Mouse (Mus musculus) intestine, embryonic 14.5 days (tissue): ENCODE results near the gene Ndufa8. TPM values are rescaled to one million over a fixed set of nuclear protein-coding genes. Genes with fewer than 3 reads are reported as not detected.

Source experiments
- ATAC-seq: fragments of 200-750 bp; cut with Nextera tagmentation; replicated peaks from 2 replicates; pipeline ENCODE4 v1.8.0; 2017; ENCODE audit warnings: low read depth, moderate number of reproducible peaks, moderate TSS enrichment, moderate library complexity; ENCODE audit not compliant: low FRiP score, low TSS enrichment
- DNase-seq: peaks from one replicate; pipeline ENCODE4 v3.0.0-alpha.2; 2018; ENCODE audit warnings: low spot score
- H3K27ac ChIP-seq: fragments of 300-500 bp; sonication (generic); 2 replicates; pipeline ENCODE4 v1.5.1; 2014; ENCODE audit warnings: low read depth, mild to moderate bottlenecking, control low read depth
- H3K27me3 ChIP-seq: fragments of 300-500 bp; sonication (generic); replicated peaks from 2 replicates; pipeline ENCODE4 v1.6.1; 2014; ENCODE audit warnings: low read length, control low read depth; ENCODE audit not compliant: control insufficient read depth, insufficient read depth
- H3K36me3 ChIP-seq: fragments of 300-500 bp; sonication (generic); 2 replicates; pipeline ENCODE4 v1.6.1; 2014; ENCODE audit warnings: low read length, control low read depth; ENCODE audit not compliant: control insufficient read depth, insufficient read depth
- H3K4me1 ChIP-seq: fragments of 300-500 bp; sonication (generic); replicated peaks from 2 replicates; pipeline ENCODE4 v1.6.1; 2014; ENCODE audit warnings: low read length, control low read depth, mixed read lengths; ENCODE audit not compliant: control insufficient read depth, insufficient read depth
- H3K4me2 ChIP-seq: fragments of 300-500 bp; sonication (generic); 2 replicates; pipeline ENCODE4 v1.6.1; 2014; ENCODE audit warnings: low read length
- H3K4me3 ChIP-seq: fragments of 300-500 bp; sonication (generic); 2 replicates; pipeline ENCODE4 v1.5.1; 2014; ENCODE audit warnings: low read depth, low read length, control low read depth, mixed read lengths
- H3K9ac ChIP-seq: fragments of 300-500 bp; sonication (generic); 2 replicates; pipeline ENCODE4 v1.6.1; 2014; ENCODE audit warnings: mild to moderate bottlenecking, low read length
- H3K9me3 ChIP-seq: fragments of 300-500 bp; sonication (generic); 2 replicates; pipeline ENCODE4 v1.6.1; 2016; ENCODE audit warnings: low read length, control low read depth; ENCODE audit not compliant: control insufficient read depth
- WGBS: fragments of 180-500 bp; shearing (Covaris S2); extraction: QIAGEN DNeasy Blood & Tissue Kit; methylation state at CpG from one replicate; pipeline ENCODE4 v1.1.7; 2014; 5-methylcytosine and 5-hydroxymethylcytosine counted together
- polyA plus RNA-seq: library from polyadenylated mRNA; unstranded; fragments of >200 nt; fragmentation: Nextera tagmentation; extraction: Ambion mirVana; gene quantifications from 2 replicates; pipeline ENCODE4 v1.2.1, GENCODE M21; 2014

Gene Ndufa8
- polyA plus RNA-seq, 1 experiment from 2014 or later: 289 TPM

DNA sequence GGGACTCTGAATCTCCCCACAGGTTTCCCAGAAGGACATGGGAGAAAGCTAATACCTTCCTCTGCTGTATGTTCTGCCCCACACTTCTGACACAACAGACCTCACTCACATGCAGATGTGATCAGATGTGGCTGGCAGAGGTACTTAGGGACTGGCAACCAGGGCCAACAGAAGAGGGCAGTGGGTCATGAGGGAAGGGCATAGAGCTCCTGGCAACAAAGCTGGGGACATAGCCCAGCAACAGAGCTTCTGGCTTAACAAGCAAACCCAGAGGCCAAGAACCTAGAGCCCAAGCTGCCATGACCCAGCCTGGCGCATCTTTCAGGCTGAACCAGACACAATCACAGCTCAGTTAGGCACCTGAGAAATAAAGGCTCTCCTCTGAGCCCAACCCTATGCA is 35.8 kb upstream of the Ndufa8 start:
- no peak for ATAC-seq

DNA sequence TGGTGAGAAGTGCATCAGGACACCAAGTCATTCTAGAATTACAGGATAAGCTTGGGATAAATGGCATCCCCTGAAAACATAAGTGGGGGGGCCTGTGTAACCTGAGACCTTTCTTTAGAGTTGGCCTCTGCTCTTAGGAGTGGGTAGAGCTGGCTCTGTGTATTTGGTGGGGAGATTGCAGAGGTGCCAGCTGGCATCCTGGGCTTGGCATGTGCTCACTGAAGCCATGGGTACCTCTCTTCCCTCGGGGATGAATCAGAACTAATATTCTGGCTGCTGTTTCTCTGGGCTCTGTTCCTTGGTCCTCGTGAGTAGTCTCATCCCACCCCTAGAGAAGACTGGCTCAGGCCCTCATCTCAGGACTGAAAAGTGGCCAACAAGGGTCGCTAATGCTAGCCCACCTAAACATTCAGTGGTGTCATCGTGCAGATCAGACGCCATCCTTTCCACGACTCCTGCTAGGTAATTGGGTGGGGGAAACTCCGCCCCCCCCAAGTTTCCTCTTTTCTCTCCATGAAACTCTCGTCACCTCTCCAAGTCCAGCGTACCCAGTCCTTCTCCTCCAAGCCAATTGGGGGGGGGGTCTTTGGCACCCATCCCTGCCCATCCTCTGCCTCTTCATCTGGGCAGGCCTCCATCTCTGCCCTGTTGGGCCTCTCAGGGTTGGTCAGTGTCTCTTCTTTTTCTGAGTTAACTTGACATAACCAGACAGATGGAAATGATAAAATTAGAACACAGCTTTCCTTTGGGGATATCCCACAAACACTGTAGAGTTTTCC is 33.8 kb upstream of the Ndufa8 start:
- Histone ChIP-seq H3K27me3 (peaks cover 17% of the 10 kb centered on the region; the same call in 1 of the 2 replicates), H3K9ac (no peak overlapping the region), H3K36me3 (no peaks in the 10 kb centered on the region), H3K9me3 (no peaks in the 10 kb centered on the region), H3K27ac (no peak overlapping the region), H3K4me1 (no peaks in the 10 kb centered on the region), H3K4me3 (no peak overlapping the region), H3K4me2 (no peak overlapping the region)
- WGBS: 83% methylated on average over 9 of the region's 9 CpGs
- DNase-seq (no peak), ATAC-seq (no peak)

More for the DNA sequence above, 35.8 kb upstream of the Ndufa8 start:
- H3K27me3 ChIP-seq: peaks cover 38% of the 10 kb centered on the region
- no peaks in the 10 kb centered on the region for H3K4me1 ChIP-seq
- no peak overlapping the region for H3K27ac ChIP-seq
- no peak overlapping the region for H3K4me2 ChIP-seq
- DNase-seq: no peak
- no peaks in the 10 kb centered on the region for H3K9me3 ChIP-seq
- no peak overlapping the region for H3K9ac ChIP-seq
- no peaks in the 10 kb centered on the region for H3K36me3 ChIP-seq
- 100% methylated on average over 1 of the region's 1 CpGs for WGBS
- H3K4me3 ChIP-seq: no peak overlapping the region

DNA sequence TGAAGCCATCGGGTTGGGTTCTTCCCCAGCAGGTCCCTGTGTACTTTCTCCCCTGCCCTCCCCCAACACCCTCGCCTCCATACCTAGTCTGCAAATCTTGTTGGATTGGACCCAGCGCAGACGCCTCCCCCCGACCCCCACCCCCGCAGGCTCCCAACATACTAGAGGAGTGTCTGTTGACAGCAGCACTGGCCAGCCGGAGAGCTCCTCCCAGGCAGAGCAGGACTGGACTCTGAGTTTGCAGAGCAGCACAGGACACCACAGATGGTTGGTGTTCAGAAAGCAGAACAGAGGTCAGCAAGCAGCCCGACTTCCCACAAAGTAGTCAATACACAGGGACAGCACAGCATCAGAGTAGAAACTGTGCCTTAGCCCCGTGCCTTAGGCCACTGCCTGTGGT is 32.2 kb upstream of the Ndufa8 start:
- no peak overlapping the region for H3K4me3 ChIP-seq
- H3K36me3 ChIP-seq: no peaks in the 10 kb centered on the region
- peak; percentile 56 for DNase-seq
- no peak overlapping the region for H3K4me2 ChIP-seq
- peak; percentile 63; the same call in 1 of the 2 replicates for ATAC-seq
- H3K4me1 ChIP-seq: peaks cover 7% of the 10 kb centered on the region; the same call in 1 of the 2 replicates
- WGBS: 12% methylated on average over 9 of the region's 9 CpGs
- no peak overlapping the region for H3K27ac ChIP-seq
- H3K9me3 ChIP-seq: no peaks in the 10 kb centered on the region
- no peak overlapping the region for H3K9ac ChIP-seq
- H3K27me3 ChIP-seq: peaks cover 3% of the 10 kb centered on the region; the same call in 1 of the 2 replicates

DNA sequence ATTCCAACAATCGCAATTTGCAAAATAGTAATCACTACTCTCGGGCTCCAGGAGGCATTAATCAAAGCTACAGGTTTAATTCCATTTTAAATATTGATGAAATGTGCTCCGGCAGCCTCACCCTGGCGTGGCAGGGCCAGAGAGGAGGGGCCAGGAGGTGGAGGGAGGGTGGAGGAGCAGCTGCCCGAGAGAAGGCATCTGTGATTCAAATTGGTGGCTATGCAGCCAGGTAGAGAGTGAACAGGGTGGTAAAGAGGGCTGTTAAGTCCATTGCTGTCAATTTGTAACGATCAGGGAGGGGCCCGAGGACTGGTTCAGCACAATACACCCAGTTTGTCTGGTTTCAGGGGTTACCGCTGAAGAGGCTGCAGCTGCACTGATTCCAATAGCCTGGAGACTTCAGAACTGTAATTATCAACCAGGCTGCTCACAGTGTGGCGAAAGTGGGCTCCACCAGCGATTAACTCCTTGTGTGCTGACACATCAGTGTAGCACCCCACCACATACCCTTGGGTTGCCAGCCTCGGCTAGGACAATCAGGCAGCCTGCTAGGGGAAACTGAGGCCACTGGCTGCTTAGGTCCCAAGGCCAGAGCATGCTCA is 28.1 kb upstream of the Ndufa8 start:
- Histone ChIP-seq H3K9ac (no peak overlapping the region), H3K27me3 (no peaks in the 10 kb centered on the region), H3K4me2 (no peak overlapping the region), H3K27ac (no peak overlapping the region), H3K4me3 (no peak overlapping the region), H3K9me3 (no peaks in the 10 kb centered on the region), H3K36me3 (no peaks in the 10 kb centered on the region), H3K4me1 (peaks cover 7% of the 10 kb centered on the region; the same call in 1 of the 2 replicates)
- WGBS: 12% methylated on average over 11 of the region's 11 CpGs
- no peak for ATAC-seq
- DNase-seq: no peak

DNA sequence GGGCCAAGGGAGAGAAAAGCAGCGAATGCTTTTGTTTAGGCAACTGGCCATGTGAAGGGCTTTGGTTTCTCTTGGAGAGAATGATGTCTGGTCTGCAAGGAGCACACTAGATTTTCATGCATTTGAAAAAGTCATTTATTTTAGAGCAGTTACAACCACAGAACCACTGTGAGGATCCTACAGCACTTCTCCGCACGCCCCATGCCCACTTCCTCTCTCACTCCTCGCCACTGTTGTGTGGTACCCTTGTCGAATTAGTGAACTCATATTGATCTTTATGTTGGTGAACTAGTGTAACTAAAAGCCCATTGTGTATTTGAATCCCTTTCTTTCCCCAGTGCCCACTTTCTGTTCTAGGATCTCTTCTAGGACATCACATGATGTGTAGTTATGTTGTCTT is 26.0 kb upstream of the Ndufa8 start:
- Histone ChIP-seq H3K27me3 (no peaks in the 10 kb centered on the region), H3K4me3 (no peak overlapping the region), H3K36me3 (no peaks in the 10 kb centered on the region), H3K9ac (no peak overlapping the region), H3K9me3 (no peaks in the 10 kb centered on the region), H3K4me1 (peaks cover 7% of the 10 kb centered on the region; the same call in 1 of the 2 replicates), H3K27ac (no peak overlapping the region), H3K4me2 (no peak overlapping the region)
- no peak for DNase-seq
- WGBS: 82% methylated on average over 5 of the region's 5 CpGs
- ATAC-seq: no peak

DNA sequence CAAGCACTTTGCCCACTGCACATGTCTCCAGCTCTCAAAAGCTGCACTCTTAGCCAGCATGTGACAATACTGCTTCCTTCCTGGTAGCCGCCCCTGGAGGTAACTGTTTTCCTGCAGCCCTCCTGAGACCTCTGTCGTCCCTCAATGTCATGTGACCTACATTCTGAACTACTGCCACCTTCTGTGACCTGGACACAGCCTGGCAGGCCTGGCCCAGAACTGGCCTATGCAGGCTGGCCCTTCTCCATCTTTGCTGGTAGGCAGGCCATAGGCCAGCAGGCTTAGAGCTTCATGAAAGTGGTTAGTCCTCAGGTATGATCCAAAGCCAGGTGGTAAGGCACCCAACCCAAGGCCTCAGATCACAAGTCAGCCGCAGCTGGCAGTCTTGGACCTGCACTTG is 24.6 kb upstream of the Ndufa8 start:
- 55% methylated on average over 3 of the region's 3 CpGs for WGBS
- H3K4me1 ChIP-seq: peaks cover 7% of the 10 kb centered on the region; the same call in 1 of the 2 replicates
- H3K9ac ChIP-seq: no peak overlapping the region
- H3K27me3 ChIP-seq: no peaks in the 10 kb centered on the region
- H3K4me3 ChIP-seq: no peak overlapping the region
- ATAC-seq: no peak
- H3K4me2 ChIP-seq: no peak overlapping the region
- H3K27ac ChIP-seq: no peak overlapping the region
- H3K9me3 ChIP-seq: no peaks in the 10 kb centered on the region
- H3K36me3 ChIP-seq: no peaks in the 10 kb centered on the region
- no peak for DNase-seq

DNA sequence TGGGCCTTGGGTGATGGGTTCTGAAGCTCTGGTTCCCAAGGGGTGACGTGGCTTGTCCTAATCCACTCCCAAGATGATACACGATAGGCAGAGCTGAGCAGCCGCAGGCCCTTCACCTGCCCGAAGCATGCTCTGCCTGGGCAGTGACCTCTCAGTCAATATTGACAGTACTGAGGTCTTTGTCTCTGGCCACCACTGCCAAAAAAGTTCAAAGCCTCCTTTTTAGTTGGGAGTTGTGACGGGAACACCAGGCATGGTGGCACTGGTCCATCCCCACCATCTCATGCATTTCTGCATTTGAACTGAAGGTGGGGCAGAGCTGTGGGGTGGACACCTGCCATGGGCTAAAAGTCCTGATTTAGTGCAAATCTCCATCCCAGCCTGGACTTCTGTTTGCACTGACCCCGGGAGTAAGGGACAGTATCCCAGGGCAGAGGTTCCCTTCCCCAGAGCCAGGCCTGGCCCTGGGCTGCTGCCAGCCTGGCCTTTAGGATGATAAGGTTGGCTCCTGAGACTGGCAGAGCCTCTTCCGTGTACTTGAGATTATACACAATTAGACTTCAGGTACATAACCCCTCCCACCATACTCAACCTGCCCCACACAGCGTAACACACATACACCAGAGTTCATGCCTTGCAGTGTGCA is 22.6 kb upstream of the Ndufa8 start:
- ATAC-seq (no peak), DNase-seq (no peak)
- no peaks in the 10 kb centered on the region for H3K36me3 ChIP-seq
- WGBS: 70% methylated on average over 8 of the region's 8 CpGs
- no peak overlapping the region for H3K9ac ChIP-seq
- no peaks in the 10 kb centered on the region for H3K4me1 ChIP-seq
- no peak overlapping the region for H3K4me3 ChIP-seq
- no peaks in the 10 kb centered on the region for H3K9me3 ChIP-seq
- H3K27ac ChIP-seq: no peak overlapping the region
- no peaks in the 10 kb centered on the region for H3K27me3 ChIP-seq
- no peak overlapping the region for H3K4me2 ChIP-seq

DNA sequence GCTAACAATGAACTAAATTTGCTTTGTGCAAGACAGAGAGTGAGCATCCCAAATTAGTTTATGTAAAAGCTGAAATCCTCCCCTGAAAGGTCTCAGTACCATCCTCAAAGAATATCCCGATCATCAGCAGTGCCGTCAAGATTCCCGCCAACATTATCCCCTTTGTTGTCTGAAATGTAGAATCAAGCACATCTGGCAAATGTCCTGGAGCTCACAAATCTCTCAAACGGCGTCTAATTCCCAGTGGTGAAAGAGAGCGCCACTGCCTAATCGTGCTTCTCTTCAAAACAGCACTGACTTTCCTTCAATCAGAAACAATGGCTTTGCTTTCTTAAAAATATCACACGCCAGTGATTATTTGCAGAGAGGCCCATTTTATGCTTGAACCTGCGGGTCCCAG is 17.9 kb upstream of the Ndufa8 start:
- no peak overlapping the region for H3K27ac ChIP-seq
- WGBS: 59% methylated on average over 9 of the region's 9 CpGs
- H3K4me1 ChIP-seq: no peaks in the 10 kb centered on the region
- H3K9ac ChIP-seq: no peak overlapping the region
- H3K36me3 ChIP-seq: no peaks in the 10 kb centered on the region
- no peak overlapping the region for H3K4me3 ChIP-seq
- no peak for DNase-seq
- no peaks in the 10 kb centered on the region for H3K27me3 ChIP-seq
- no peak overlapping the region for H3K4me2 ChIP-seq
- no peak for ATAC-seq
- H3K9me3 ChIP-seq: no peaks in the 10 kb centered on the region
